Mouse (Mus musculus) ES-Bruce4 (cell line): ENCODE results near the gene Siglec1. TPM values are rescaled to one million over a fixed set of nuclear protein-coding genes. Genes with fewer than 3 reads are reported as not detected.
"Not testable (repeated sequence)": the region's sequence is repeated elsewhere in the genome, so short reads cannot be mapped to it uniquely, and the experiment has no call there.

ENCODE experiments used
- H3K27ac ChIP-seq: 2 replicates; pipeline ENCODE4 v1.5.1; 2012; ENCODE audit warnings: low read length, inconsistent platforms; ENCODE audit not compliant: insufficient read depth
- H3K27me3 ChIP-seq: 2 replicates; pipeline ENCODE4 v1.6.1; 2012; ENCODE audit warnings: mild to moderate bottlenecking, low read length, inconsistent platforms; ENCODE audit not compliant: control insufficient read depth, poor library complexity, insufficient read depth, severe bottlenecking
- H3K36me3 ChIP-seq: 2 replicates; pipeline ENCODE4 v1.6.1; 2012; ENCODE audit warnings: inconsistent platforms, mild to moderate bottlenecking, low read length, moderate library complexity; ENCODE audit not compliant: control insufficient read depth, poor library complexity, insufficient read depth, severe bottlenecking
- H3K4me1 ChIP-seq: one replicate; pipeline ENCODE4 v1.8.1; 2011; ENCODE audit warnings: low read length; ENCODE audit not compliant: control insufficient read depth, insufficient read depth
- H3K4me3 ChIP-seq: 2 replicates; pipeline ENCODE4 v1.5.1; 2011; ENCODE audit warnings: low read depth, mild to moderate bottlenecking, low read length
- H3K9ac ChIP-seq: 2 replicates; pipeline ENCODE4 v1.6.1; 2012; ENCODE audit warnings: low read depth, mild to moderate bottlenecking, inconsistent platforms; ENCODE audit not compliant: poor library complexity, severe bottlenecking
- H3K9me3 ChIP-seq: replicated peaks from 2 replicates; pipeline ENCODE4 v1.6.1; 2012; ENCODE audit warnings: mild to moderate bottlenecking, low read length, inconsistent platforms; ENCODE audit not compliant: control insufficient read depth, poor library complexity, insufficient read depth, severe bottlenecking
- CTCF ChIP-seq: IDR thresholded peaks from one replicate; pipeline ENCODE4 v1.8.1; 2011; ENCODE audit warnings: low read depth, low read length
- EP300 ChIP-seq: IDR thresholded peaks from 2 replicates; pipeline ENCODE4 v1.6.1; 2011; ENCODE audit warnings: low read depth, low read length; ENCODE audit not compliant: insufficient read depth
- POLR2A ChIP-seq: IDR thresholded peaks from one replicate; pipeline ENCODE4 v1.8.1; 2011; ENCODE audit warnings: low read length; ENCODE audit not compliant: insufficient read depth
- polyA plus RNA-seq: library from polyadenylated mRNA; stranded (reverse); fragments of >200 nt; gene quantifications from 2 replicates; pipeline ENCODE4 v1.2.4, GENCODE M21; 2011; ENCODE audit warnings: low read depth; ENCODE audit not compliant: missing spikeins, insufficient read depth, insufficient read length

Siglec1 gene
- polyA plus RNA-seq, 1 experiment: 0.16 TPM

DNA sequence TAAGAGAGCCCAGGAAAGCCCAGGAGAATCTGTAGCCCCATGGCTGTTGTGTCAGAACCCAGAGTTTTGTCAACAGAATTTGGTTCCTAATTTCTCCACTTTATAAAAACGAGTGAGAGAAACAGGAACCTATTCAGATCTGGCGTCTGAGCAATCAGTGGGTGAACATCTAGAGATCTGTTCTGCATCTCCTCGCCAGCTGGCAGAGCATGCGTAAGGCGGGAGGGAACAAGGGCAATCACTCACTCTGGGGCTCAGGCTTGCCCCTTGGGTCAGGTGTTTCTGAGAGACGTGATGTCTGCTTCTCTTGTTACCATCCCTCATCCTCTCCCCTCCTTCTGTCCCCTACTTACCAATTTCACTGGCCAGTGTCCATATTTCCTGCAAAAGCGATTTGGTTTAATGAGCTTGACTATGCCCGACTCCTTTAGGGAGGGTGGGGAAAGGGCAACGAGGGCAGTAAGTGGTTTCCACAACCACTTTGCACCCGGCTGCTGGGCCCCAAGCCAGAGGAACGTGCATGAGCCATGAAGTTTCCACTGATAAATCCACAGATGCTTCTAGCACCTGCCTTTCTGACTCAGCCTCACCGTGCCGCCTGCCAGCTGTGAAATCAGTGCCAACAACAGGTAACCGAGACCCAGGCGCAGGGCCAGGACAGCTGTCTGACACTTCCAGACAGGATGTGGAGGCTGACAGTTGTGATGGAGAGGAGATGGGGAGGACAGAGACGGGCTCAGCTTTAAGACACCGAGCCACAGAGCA is 49.2 kb downstream of the Siglec1 start:
- H3K9me3 ChIP-seq: peaks cover 3% of the 10 kb centered on the region
- H3K4me3 ChIP-seq: no peak overlapping the region
- peaks cover 7% of the 10 kb centered on the region; the same call in 1 of the 2 replicates for H3K27me3 ChIP-seq
- no peaks in the 10 kb centered on the region for H3K36me3 ChIP-seq
- H3K4me1 ChIP-seq: no peaks in the 10 kb centered on the region
- no peak for TF ChIP-seq EP300
- no peak for TF ChIP-seq CTCF
- TF ChIP-seq POLR2A: no peak
- no peak overlapping the region for H3K9ac ChIP-seq
- no peak overlapping the region for H3K27ac ChIP-seq

DNA sequence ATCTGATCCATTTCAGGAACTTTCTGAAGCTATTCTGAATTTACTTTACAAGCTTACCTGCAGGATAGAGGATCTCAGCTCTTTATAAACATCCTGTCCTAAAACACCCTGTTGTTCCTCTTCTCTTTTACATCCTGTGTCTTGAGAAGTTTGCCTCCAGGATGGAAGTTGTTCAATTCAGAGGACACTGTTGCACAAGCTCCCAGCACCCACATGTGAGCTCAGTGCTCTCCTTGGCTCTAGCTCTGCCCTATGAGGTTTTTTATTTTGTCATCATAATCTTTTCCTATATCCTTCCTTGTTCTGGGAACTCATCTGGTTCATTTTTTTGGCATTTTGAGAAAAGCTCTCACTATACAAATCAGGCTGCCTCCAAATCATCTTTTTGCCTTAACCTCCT is 49.8 kb downstream of the Siglec1 start:
- 0 out of 2 replicates have a peak, but pooled peaks cover 4% of the 10 kb centered on the region for H3K27me3 ChIP-seq
- no peak overlapping the region for H3K9ac ChIP-seq
- H3K4me1 ChIP-seq: no peaks in the 10 kb centered on the region
- H3K4me3 ChIP-seq: no peak overlapping the region
- no peak for TF ChIP-seq EP300
- no peak for TF ChIP-seq CTCF
- TF ChIP-seq POLR2A: no peak
- H3K36me3 ChIP-seq: no peaks in the 10 kb centered on the region
- H3K27ac ChIP-seq: no peak overlapping the region
- H3K9me3 ChIP-seq: peaks cover 3% of the 10 kb centered on the region

DNA sequence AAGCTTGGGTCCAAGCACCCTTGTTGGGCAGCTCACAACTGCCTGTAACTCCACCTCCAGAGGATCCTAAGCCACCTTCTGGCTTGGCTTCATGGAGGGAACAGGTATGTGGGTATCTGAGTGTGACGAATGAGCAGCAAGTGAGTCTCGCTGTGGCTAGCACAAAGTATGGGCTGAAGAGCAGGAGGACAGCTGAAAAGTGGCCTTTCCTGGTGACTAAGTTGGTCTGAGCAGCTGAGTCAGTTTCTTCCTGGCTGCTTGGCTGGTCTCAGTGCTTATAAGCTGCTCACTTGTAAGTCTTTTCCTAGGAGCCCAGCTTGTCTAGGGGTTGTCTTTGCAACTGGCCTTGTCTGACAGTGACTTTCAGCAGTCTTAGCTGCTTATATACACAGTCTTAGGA is 50.2 kb downstream of the Siglec1 start:
- Histone ChIP-seq H3K9me3 (peaks cover 3% of the 10 kb centered on the region), H3K27ac (no peak overlapping the region), H3K9ac (no peak overlapping the region), H3K4me1 (no peaks in the 10 kb centered on the region), H3K27me3 (0 out of 2 replicates have a peak, but pooled peaks cover 2% of the 10 kb centered on the region), H3K36me3 (no peaks in the 10 kb centered on the region), H3K4me3 (no peak overlapping the region)
- TF ChIP-seq POLR2A (no peak), EP300 (no peak)

DNA sequence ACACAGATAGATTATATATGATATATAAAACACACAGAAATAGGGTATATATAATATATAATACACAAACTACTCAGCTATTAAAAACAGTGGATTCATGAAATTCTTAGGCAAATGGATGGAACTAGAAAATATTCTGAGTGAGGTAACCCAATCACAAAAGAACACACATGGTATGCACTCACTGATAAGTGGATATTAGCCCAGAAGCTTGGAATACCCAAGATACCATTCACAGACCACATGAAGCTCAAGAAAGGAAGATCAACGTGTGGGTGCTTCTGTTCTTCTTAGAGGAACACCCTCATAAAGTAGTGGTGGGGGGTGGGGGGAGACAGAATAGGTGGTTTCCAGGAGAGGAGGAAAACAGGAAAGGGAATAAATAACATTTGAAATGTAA is 55.2 kb downstream of the Siglec1 start:
- not testable (repeated sequence) for H3K27me3 ChIP-seq, H3K9ac ChIP-seq, H3K36me3 ChIP-seq, H3K4me1 ChIP-seq, H3K27ac ChIP-seq, H3K4me3 ChIP-seq, H3K9me3 ChIP-seq

DNA sequence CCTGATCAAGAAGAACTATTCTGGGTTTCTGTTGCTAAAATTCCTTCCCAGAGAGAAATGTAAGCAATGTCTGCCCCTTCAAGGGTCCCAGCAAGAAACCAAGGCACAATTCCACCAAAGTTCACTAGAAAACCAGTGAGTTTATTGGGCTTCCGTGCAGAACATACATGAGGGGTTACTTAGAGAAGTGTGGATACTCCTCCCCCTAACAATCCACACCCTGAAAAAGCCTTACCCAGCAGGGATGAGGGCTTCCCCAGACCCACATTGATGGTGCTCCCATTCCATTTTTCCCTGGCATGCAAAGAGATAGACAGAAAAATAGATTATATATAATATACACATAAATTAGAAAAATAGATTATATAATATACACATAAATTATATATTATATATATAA is 55.6 kb downstream of the Siglec1 start:
- H3K9ac ChIP-seq: no peak overlapping the region
- no peak overlapping the region for H3K4me3 ChIP-seq
- H3K27me3 ChIP-seq: no peaks in the 10 kb centered on the region
- H3K4me1 ChIP-seq: no peaks in the 10 kb centered on the region
- peaks cover 3% of the 10 kb centered on the region for H3K9me3 ChIP-seq
- H3K27ac ChIP-seq: no peak overlapping the region
- TF ChIP-seq CTCF (no peak), EP300 (no peak), POLR2A (no peak)
- no peaks in the 10 kb centered on the region for H3K36me3 ChIP-seq

DNA sequence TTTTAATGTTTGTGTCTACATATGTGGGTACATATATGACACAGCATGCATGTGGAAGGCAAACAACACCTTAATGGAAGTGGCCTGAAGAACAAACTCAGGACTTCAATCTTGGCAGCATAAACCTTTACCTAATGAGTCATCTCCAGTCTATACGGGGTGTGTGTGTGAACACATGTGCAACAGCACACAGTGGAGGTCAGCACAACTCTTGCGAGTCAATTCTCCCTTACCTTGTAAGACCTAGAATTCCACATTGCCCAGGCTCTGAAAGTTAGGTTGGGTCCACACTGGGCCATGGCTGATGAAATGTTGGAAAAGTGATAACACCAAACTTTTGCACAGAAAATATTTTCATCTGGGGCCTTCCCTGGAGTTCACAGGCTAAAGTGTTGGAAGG is 56.0 kb downstream of the Siglec1 start:
- H3K27me3 ChIP-seq: no peaks in the 10 kb centered on the region
- H3K4me3 ChIP-seq: no peak overlapping the region
- peaks cover 3% of the 10 kb centered on the region for H3K9me3 ChIP-seq
- no peak overlapping the region for H3K27ac ChIP-seq
- no peak for TF ChIP-seq POLR2A
- TF ChIP-seq EP300: no peak
- TF ChIP-seq CTCF: no peak
- no peaks in the 10 kb centered on the region for H3K36me3 ChIP-seq
- H3K9ac ChIP-seq: no peak overlapping the region
- H3K4me1 ChIP-seq: no peaks in the 10 kb centered on the region
